Comparison of ENCODE assay signal across 13 mouse cellular contexts in the genomic region with DNA sequence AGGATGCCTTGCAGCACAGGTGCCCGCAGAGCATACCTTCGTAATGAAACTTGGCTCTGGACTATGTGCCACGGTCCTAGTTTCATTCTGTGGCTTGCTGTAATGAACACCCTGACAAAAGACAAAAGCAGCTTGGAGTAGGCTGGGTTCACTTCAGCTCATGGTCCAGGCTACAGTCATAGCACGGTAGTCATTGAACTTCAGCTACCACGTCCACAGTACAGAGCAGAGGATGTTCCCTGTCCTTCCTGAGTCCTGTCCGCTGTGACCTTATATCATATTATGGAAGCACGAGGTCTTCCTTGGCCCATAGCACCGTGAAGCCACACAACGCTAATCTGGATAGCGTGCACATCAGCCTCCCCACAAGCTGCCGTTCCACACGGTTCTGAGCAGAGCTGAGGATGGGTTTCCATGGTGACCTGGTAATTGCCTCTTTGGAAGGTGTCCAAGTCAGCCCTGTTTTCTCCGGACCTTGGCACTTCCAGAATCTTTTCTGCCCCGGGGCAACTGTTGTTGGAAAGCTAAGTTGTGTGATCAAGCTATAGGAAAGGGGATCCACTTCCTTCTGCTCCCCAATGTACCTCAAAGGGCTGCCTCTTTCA. TPM values are rescaled to one million over a fixed set of nuclear protein-coding genes. Genes with fewer than 3 reads are reported as not detected.
DNase-seq lines count a peak whose midpoint lies in the region; ATAC-seq and TF ChIP-seq lines count a peak whose summit lies in the region.
"Had no signal": no experiment of that assay in that cellular context is flagged by ENCODE, and none has a peak within 500 bp of the region (broad histone marks: within the 10 kb centered on the region; RNA-seq: fewer than 3 reads in every experiment).

No protein-coding gene starts in this region.

- 66% methylated on average over 14 of the region's 14 CpGs for WGBS in kidney, adult 2 months

- DNase-seq in kidney, adult 2 months, result peak; percentile 17
- no peak for DNase-seq in kidney, postnatal 25 days
- peak; percentile 46 for DNase-seq in R1 (ENCODE audit: low read depth, low spot score)
- DNase-seq in frontal cortex, postnatal 14 days (ENCODE audit: low spot score in 2 of 2), result peak; percentile 13 to 15
- peak; percentile 10 to 24 for DNase-seq in left cerebral cortex, postnatal 25 days (ENCODE audit: low spot score in 2 of 2)
- no peak for DNase-seq in gastrocnemius, adult 18-20 months (ENCODE audit: low spot score)
- DNase-seq in embryo, embryonic 10 days (ENCODE audit: low spot score), result no peak
- DNase-seq: cerebellum, adult 9-10 months; heart, adult 11 months; lung, adult 18-20 months; thymus, postnatal 36 days had no signal

- intact Hi-C loops in left cerebral cortex, postnatal 25 days (cut with DNase I), result no loop called here

- TF ChIP-seq POLR2A in kidney, adult 2 months (IDR thresholded peaks at IDR 0.05; ENCODE audit: low read depth, low read length), result no peak

- H3K36me3 ChIP-seq in kidney, adult 2 months (ENCODE audit: control insufficient read depth, insufficient read depth, low read length), result no peaks in the 10 kb centered on the region

- no peaks in the 10 kb centered on the region for H3K4me1 ChIP-seq in kidney, adult 2 months (ENCODE audit: control insufficient read depth, insufficient read depth, low read length)

- H3K27ac ChIP-seq in kidney, adult 2 months (ENCODE audit: insufficient read depth, low read depth, low read length), result no peak overlapping the region

- no peak overlapping the region for H3K4me3 ChIP-seq in kidney, adult 2 months (ENCODE audit: insufficient read depth, low read depth, low read length)

- ATAC-seq in granulocyte monocyte progenitor cell, adult 5-6 weeks (replicated peaks; ENCODE audit: poor library complexity, severe bottlenecking), result no peak

- no peaks in the 10 kb centered on the region for H3K27me3 ChIP-seq in kidney, adult 2 months (replicated peaks; ENCODE audit: control insufficient read depth, insufficient read depth, low read length)

- no peak for TF ChIP-seq CTCF in kidney, adult 2 months (conservative IDR thresholded peaks at IDR 0.05; ENCODE audit: insufficient read depth, insufficient read length, low read depth, low read length)

RNA-seq across cellular contexts. Expression of a gene that starts 42.5 kb away (rescaled TPM):
- 1.2 and 1.5 TPM in 2 replicates for polyA plus RNA-seq in kidney, adult 2 months (2012; rRNA removed)
- total RNA-seq in left cerebral cortex, postnatal 25 days (2021), result 10 to 100 TPM; 24.1 to 30.8 TPM
- 10 to 100 TPM; 11.5 to 16.7 TPM for total RNA-seq in gastrocnemius, adult 18-20 months (2021)
- not detected in 2 replicates for total RNA-seq in granulocyte monocyte progenitor cell, adult 5-6 weeks (2014; fragmentation: Nextera tagmentation)
- total RNA-seq in granulocyte monocyte progenitor cell, adult 5-6 weeks (2017), result not detected in 2 replicates
- total RNA-seq: hematopoietic stem cell, adult 5-6 weeks had no signal

Comparison
In these comparisons a context has a peak if more than half of its experiments do, and no peak if none do; other contexts are left out.
1. DNase-seq: peak in kidney, adult 2 months (single experiment), R1 (single experiment), frontal cortex, postnatal 14 days (2 of 2) and left cerebral cortex, postnatal 25 days (2 of 2); none in kidney, postnatal 25 days (0 of 2), gastrocnemius, adult 18-20 months (single experiment) and embryo, embryonic 10 days (single experiment).
2. RNA of a gene that starts 42.5 kb away (total RNA-seq): 24.1 to 30.8 TPM in left cerebral cortex, postnatal 25 days and 11.5 to 16.7 TPM in gastrocnemius, adult 18-20 months; not detected in granulocyte monocyte progenitor cell, adult 5-6 weeks; every median in the first group is over 10 times any median in the second.